Mouse (Mus musculus) stomach, postnatal 0 days (tissue): Measurements from ENCODE around the gene Rpap3.

Experiments
- CTCF ChIP-seq: IDR thresholded peaks from 2 replicates; pipeline ENCODE4 v1.5.1; 2016; ENCODE audit warnings: antibody characterized with exemption, low read depth, mild to moderate bottlenecking, moderate library complexity
- EP300 ChIP-seq: optimal IDR thresholded peaks from 2 replicates; pipeline ENCODE3; 2016; ENCODE audit warnings: antibody characterized with exemption

DNA sequence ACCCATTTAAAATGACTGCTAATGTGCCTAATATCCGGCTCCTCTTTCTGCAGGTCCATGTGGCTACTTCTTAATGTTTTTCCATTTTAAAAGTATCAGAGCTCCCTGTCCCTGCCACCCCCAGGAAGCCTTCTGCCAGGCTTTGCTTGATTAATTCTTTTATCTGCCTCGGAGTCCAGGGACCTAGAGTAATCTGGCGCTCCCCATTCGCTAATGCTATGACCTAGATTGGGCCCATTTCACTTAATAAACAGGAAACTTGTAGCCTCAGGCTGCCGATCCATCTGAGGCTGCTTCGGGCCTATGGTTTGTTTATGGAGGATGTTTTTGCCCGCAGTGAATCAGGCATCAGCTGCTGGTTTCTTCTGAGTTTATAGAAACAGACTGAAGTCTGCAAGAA lies 59.2 kb downstream of the Rpap3 start:
- TF ChIP-seq CTCF (no peak), EP300 (no peak)
